Mouse (Mus musculus) embryonic facial prominence, embryonic 11.5 days (tissue): ENCODE data around the gene Rmdn2. TPM values are rescaled to one million over a fixed set of nuclear protein-coding genes. Genes with fewer than 3 reads are reported as not detected.

Source experiments
- ATAC-seq: fragments of 200-750 bp; cut with Nextera tagmentation; replicated peaks from 2 replicates; pipeline ENCODE4 v1.8.0; 2017; ENCODE audit warnings: low read depth; ENCODE audit not compliant: insufficient number of reproducible peaks, low FRiP score, low TSS enrichment
- DNase-seq: peaks from one replicate; pipeline ENCODE4 v3.0.0-alpha.2; 2015; ENCODE audit warnings: low spot score
- H3K27ac ChIP-seq: fragments of 300-500 bp; sonication (generic); replicated peaks from 2 replicates; pipeline ENCODE4 v1.5.1; 2014; ENCODE audit warnings: mild to moderate bottlenecking, low read depth, low read length, control low read depth
- H3K27me3 ChIP-seq: fragments of 300-500 bp; sonication (generic); 2 replicates; pipeline ENCODE4 v1.6.1; 2014; ENCODE audit warnings: mild to moderate bottlenecking, low read length, moderate library complexity, mixed read lengths; ENCODE audit not compliant: control insufficient read depth, insufficient read depth
- H3K36me3 ChIP-seq: fragments of 300-500 bp; sonication (generic); replicated peaks from 2 replicates; pipeline ENCODE4 v1.6.1; 2014; ENCODE audit warnings: low read depth, mild to moderate bottlenecking, low read length, moderate library complexity, mixed read lengths; ENCODE audit not compliant: control insufficient read depth, insufficient read depth
- H3K4me1 ChIP-seq: fragments of 300-500 bp; sonication (generic); 2 replicates; pipeline ENCODE4 v1.6.1; 2014; ENCODE audit warnings: low read length, mixed read lengths; ENCODE audit not compliant: control insufficient read depth, insufficient read depth
- H3K4me2 ChIP-seq: fragments of 300-500 bp; sonication (generic); 2 replicates; pipeline ENCODE4 v1.6.1; 2014; ENCODE audit warnings: low read depth, mild to moderate bottlenecking, control low read depth, low read length, moderate library complexity
- H3K4me3 ChIP-seq: fragments of 300-500 bp; sonication (generic); 2 replicates; pipeline ENCODE4 v1.5.1; 2014; ENCODE audit warnings: low read depth, low read length, control low read depth
- H3K9ac ChIP-seq: fragments of 300-500 bp; sonication (generic); replicated peaks from 2 replicates; pipeline ENCODE4 v1.6.1; 2014; ENCODE audit warnings: mild to moderate bottlenecking, control low read depth, low read length
- H3K9me3 ChIP-seq: fragments of 300-500 bp; sonication (generic); replicated peaks from 2 replicates; pipeline ENCODE4 v1.6.1; 2016; ENCODE audit warnings: mild to moderate bottlenecking, low read length, inconsistent platforms, mixed read lengths; ENCODE audit not compliant: control insufficient read depth
- WGBS: fragments of 180-500 bp; shearing (Covaris S2); extraction: QIAGEN DNeasy Blood & Tissue Kit; methylation state at CpG from one replicate; pipeline ENCODE4 v1.1.7; 2014; 5-methylcytosine and 5-hydroxymethylcytosine counted together
- polyA plus RNA-seq: library from polyadenylated mRNA; unstranded; fragments of >200 nt; fragmentation: Nextera tagmentation; extraction: Ambion mirVana; gene quantifications from 2 replicates; pipeline ENCODE4 v1.2.1, GENCODE M21; 2014

Gene Rmdn2
- 9.5 and 9.7 TPM in 2 replicates for polyA plus RNA-seq

DNA sequence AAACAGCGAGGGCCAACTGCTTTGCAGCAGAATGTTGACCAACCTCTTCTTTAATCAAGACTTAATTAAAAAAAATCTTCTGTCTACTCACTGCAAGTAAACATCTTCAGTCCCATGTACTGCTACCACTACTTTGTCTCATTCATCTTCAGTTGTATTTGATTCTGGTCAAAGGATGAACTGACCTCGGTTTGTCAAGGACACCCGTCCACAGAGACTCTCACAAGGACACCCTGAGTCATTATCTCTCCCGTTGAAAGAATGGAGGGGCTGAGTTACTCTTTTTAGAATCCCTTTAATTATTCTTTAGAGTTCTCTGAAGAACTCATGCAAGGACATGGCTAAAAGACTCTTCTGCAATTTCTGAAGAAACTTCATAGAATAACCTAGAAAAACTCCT is at the start of gene Rmdn2:
Gene Rmdn2 (plus strand): TSS at position 319 of the 400 bp plus-strand sequence.
- Histone ChIP-seq H3K9me3 (no peaks in the 10 kb centered on the region), H3K4me3 (no peak within 1 kb of the TSS), H3K9ac (no peak within 1 kb of the TSS), H3K27me3 (no peaks in the 10 kb centered on the region), H3K36me3 (no peaks in the 10 kb centered on the region), H3K4me1 (no peaks in the 10 kb centered on the region), H3K4me2 (no peak within 1 kb of the TSS), H3K27ac (no peak within 1 kb of the TSS)
- DNase-seq = no peak
- WGBS = 88% methylated on average over 4 of the region's 4 CpGs
- no peak for ATAC-seq

DNA sequence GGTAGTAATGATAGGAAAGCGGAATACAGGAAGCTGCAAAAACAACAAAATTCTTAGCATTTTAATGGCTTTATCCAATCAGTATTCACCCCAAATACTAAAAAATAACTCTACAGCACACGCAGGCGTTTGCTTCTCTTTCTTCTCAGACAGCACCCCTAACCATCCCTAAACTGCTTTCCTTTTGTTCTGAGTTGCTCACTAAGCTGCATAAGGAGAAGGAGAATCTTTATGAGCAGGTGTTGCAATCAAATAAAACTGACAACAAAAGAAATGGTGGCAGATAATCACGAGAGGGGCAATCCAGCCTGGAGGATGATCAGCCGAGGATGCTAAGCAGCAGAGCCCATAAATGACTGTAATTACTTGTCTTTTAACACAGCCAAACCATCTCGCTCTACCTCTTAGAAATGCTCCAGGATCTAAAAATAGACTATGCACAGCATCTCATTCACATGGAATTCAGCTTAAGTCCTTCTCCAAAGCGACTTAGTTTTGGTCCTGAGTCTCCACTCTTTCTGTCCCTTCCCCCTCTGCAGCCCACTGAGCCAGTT is 48.5 kb upstream of the Rmdn2 start:
- Histone ChIP-seq H3K4me1 (peaks cover 2% of the 10 kb centered on the region), H3K4me2 (no peak overlapping the region), H3K9me3 (peaks cover 3% of the 10 kb centered on the region; the same call in 1 of the 2 replicates), H3K27me3 (no peaks in the 10 kb centered on the region), H3K27ac (no peak overlapping the region), H3K9ac (no peak overlapping the region), H3K36me3 (no peaks in the 10 kb centered on the region), H3K4me3 (no peak overlapping the region)
- DNase-seq = no peak
- no peak for ATAC-seq
- 62% methylated on average over 7 of the region's 7 CpGs for WGBS

- WGBS = 20% methylated on average over 2 of the region's 2 CpGs
- Histone ChIP-seq H3K27me3 (no peaks in the 10 kb centered on the region), H3K4me3 (no peak overlapping the region)
Measured at GRCm38 (mm10) chr17:79563721-79564120, 47.9 kb upstream of the Rmdn2 start.

DNA sequence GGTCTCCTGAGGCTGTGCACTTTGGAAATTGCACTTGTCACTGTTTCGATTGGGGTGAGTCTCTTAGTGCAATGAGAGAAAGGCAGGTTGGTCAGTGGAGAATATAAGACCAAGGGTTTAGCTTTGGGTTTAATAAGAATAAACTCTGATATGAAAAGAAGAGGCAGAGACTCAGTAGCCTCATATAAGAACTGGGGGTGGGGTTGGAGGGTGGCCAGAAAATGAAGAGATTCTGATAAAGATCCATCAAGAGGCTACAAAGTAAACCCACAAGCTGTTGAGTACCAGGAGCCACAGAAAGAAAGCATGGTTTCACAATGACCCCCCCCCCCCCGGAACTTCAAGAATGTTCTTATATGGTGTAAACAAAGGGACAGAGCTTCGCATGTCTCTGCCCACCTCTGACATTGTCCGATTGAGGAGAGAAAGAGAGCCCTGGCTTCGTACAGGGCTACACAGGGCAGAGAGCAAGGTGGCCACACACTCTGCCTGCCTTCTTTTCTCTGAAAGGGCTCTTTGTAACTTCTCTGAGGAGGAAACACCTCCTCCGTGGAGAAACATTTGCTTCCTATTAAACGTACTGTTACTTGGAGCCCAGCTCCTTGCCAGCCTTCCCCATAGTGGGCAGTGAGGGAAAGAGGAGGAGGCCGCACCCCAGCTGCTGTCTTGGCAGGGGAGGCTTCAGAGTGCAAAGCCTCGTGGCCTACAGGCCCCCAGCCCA is 46.3 kb upstream of the Rmdn2 start:
- peak; percentile 62; the same call in 1 of the 2 replicates for ATAC-seq
- Histone ChIP-seq H3K9me3 (no peaks in the 10 kb centered on the region), H3K27ac (no peak overlapping the region), H3K4me1 (peaks cover 2% of the 10 kb centered on the region), H3K9ac (no peak overlapping the region), H3K36me3 (no peaks in the 10 kb centered on the region), H3K4me3 (no peak overlapping the region), H3K27me3 (no peaks in the 10 kb centered on the region), H3K4me2 (no peak overlapping the region)
- WGBS = 31% methylated on average over 9 of the region's 9 CpGs
- peak; percentile 35 for DNase-seq

More at GRCm38 (mm10) chr17:79563721-79564120, 47.9 kb upstream of the Rmdn2 start:
- no peak overlapping the region for H3K27ac ChIP-seq
- no peaks in the 10 kb centered on the region for H3K36me3 ChIP-seq
- H3K4me2 ChIP-seq = no peak overlapping the region
- H3K9me3 ChIP-seq = peaks cover 3% of the 10 kb centered on the region; the same call in 1 of the 2 replicates
- H3K9ac ChIP-seq = no peak overlapping the region
- peaks cover 2% of the 10 kb centered on the region for H3K4me1 ChIP-seq
- ATAC-seq (no peak), DNase-seq (no peak)

DNA sequence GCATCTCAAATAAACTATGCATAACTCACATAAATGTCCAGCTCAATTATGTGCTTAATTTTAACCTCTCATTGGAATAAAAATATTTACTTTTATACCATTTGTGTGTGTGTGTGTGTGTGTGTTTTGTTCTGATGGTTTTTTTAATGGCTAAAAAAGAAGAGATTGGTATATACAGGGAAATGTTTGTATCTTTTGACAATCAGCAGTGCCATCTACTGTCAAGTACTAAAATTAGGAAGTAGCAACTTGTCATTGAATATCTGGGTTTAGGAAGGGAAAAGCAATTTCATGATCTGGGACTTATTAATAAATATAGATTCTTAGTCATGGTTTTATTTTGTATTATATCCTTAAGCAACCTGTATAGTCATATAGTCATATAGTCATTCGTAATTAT is 43.3 kb upstream of the Rmdn2 start:
- no peak overlapping the region for H3K4me3 ChIP-seq
- WGBS = 87% methylated on average over 1 of the region's 1 CpGs

GRCm38 (mm10) chr17:79578328-79578727 is 33.3 kb upstream of the Rmdn2 start:
- no peaks in the 10 kb centered on the region for H3K9me3 ChIP-seq
- 78% methylated on average over 7 of the region's 7 CpGs for WGBS
- DNase-seq = no peak
- no peak overlapping the region for H3K4me3 ChIP-seq
- H3K27ac ChIP-seq = no peak overlapping the region
- no peaks in the 10 kb centered on the region for H3K36me3 ChIP-seq
- no peak overlapping the region for H3K4me2 ChIP-seq
- no peak overlapping the region for H3K9ac ChIP-seq
- no peak for ATAC-seq
- H3K27me3 ChIP-seq = no peaks in the 10 kb centered on the region
- no peaks in the 10 kb centered on the region for H3K4me1 ChIP-seq

More for the DNA sequence above, 43.3 kb upstream of the Rmdn2 start:
- no peak overlapping the region for H3K9ac ChIP-seq
- H3K4me1 ChIP-seq = peaks cover 2% of the 10 kb centered on the region
- H3K27me3 ChIP-seq = no peaks in the 10 kb centered on the region
- H3K27ac ChIP-seq = no peak overlapping the region
- ATAC-seq (no peak), DNase-seq (peak; percentile 35)
- H3K9me3 ChIP-seq = no peaks in the 10 kb centered on the region
- no peak overlapping the region for H3K4me2 ChIP-seq
- no peaks in the 10 kb centered on the region for H3K36me3 ChIP-seq

GRCm38 (mm10) chr17:79580264-79580920 is 31.3 kb upstream of the Rmdn2 start:
- 70% methylated on average over 6 of the region's 6 CpGs for WGBS
- Histone ChIP-seq H3K9me3 (no peaks in the 10 kb centered on the region), H3K4me3 (no peak overlapping the region), H3K9ac (no peak overlapping the region), H3K4me1 (no peaks in the 10 kb centered on the region), H3K27me3 (no peaks in the 10 kb centered on the region), H3K36me3 (no peaks in the 10 kb centered on the region), H3K27ac (no peak overlapping the region), H3K4me2 (no peak overlapping the region)
- DNase-seq = peak; percentile 86
- peak; percentile 85 for ATAC-seq

DNA sequence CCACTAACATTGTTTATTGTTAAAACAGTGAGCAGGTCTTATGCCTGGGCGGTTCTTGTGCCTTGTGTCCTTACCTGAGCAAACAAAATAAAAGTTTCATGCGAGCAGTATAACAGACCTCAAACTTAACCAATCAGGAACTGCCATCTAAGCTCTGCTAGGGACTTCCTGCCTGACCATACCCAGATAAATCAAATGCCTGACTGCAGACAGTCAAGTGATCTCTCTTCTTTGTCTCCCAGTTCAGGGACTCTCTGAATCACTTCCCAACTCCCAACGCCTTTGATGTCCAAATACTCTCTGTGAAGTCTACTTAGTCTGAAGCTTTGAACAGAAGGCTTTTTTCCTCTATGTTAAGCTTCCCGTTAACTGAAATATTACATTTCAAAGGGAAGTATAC is 28.2 kb upstream of the Rmdn2 start:
- Histone ChIP-seq H3K36me3 (no peaks in the 10 kb centered on the region), H3K27me3 (no peaks in the 10 kb centered on the region), H3K27ac (no peak overlapping the region), H3K4me3 (no peak overlapping the region), H3K4me1 (no peaks in the 10 kb centered on the region), H3K9ac (no peak overlapping the region), H3K4me2 (no peak overlapping the region), H3K9me3 (no peaks in the 10 kb centered on the region)
- ATAC-seq (no peak), DNase-seq (no peak)
- 71% methylated on average over 4 of the region's 4 CpGs for WGBS
